Mouse (Mus musculus): Measurements from ENCODE around the gene Basp1. TPM values are rescaled to one million over a fixed set of nuclear protein-coding genes. Genes with fewer than 3 reads are reported as not detected.

Basp1 gene
- polyA plus RNA-seq, 1 experiment: 0.26 TPM

- no peaks in the 10 kb centered on the region for H3K9me3 ChIP-seq (ENCODE audit: control insufficient read depth, low read length)
- no peak for TF ChIP-seq GATA1 (IDR thresholded peaks at IDR 0.05; ENCODE audit: low read length)
- no peak for TF ChIP-seq TAL1 (IDR thresholded peaks at IDR 0.05; ENCODE audit: low read length)
- no peak overlapping the region for H3K4me3 ChIP-seq (replicated peaks)
- no peaks in the 10 kb centered on the region for H3K36me3 ChIP-seq (ENCODE audit: control insufficient read depth)
- H3K27me3 ChIP-seq (ENCODE audit: control insufficient read depth): no peaks in the 10 kb centered on the region
- H3K4me1 ChIP-seq (ENCODE audit: control insufficient read depth): no peaks in the 10 kb centered on the region
These were observed 91.5 kb downstream of the Basp1 start for GRCm38 (mm10) chr15:25322111-25322510.

GRCm38 (mm10) chr15:25321636-25322035 is 91.9 kb downstream of the Basp1 start:
- H3K4me3 ChIP-seq (replicated peaks): no peak overlapping the region
- no peaks in the 10 kb centered on the region for H3K36me3 ChIP-seq (ENCODE audit: control insufficient read depth)
- H3K4me1 ChIP-seq (ENCODE audit: control insufficient read depth): no peaks in the 10 kb centered on the region
- no peaks in the 10 kb centered on the region for H3K9me3 ChIP-seq (ENCODE audit: control insufficient read depth, low read length)
- TF ChIP-seq GATA1 (IDR thresholded peaks at IDR 0.05; ENCODE audit: low read length): no peak
- no peak for TF ChIP-seq TAL1 (IDR thresholded peaks at IDR 0.05; ENCODE audit: low read length)
- H3K27me3 ChIP-seq (ENCODE audit: control insufficient read depth): no peaks in the 10 kb centered on the region

- H3K4me1 ChIP-seq (ENCODE audit: control insufficient read depth): no peaks in the 10 kb centered on the region
- H3K9me3 ChIP-seq (ENCODE audit: control insufficient read depth, low read length): no peaks in the 10 kb centered on the region
- no peaks in the 10 kb centered on the region for H3K27me3 ChIP-seq (ENCODE audit: control insufficient read depth)
- no peak overlapping the region for H3K4me3 ChIP-seq (replicated peaks)
- no peaks in the 10 kb centered on the region for H3K36me3 ChIP-seq (ENCODE audit: control insufficient read depth)
- no peak for TF ChIP-seq GATA1 (IDR thresholded peaks at IDR 0.05; ENCODE audit: low read length)
- TF ChIP-seq TAL1 (IDR thresholded peaks at IDR 0.05; ENCODE audit: low read length): no peak
These were observed 99.1 kb downstream of the Basp1 start for GRCm38 (mm10) chr15:25314471-25314870.

Other genes with a start within 250 kb of the Basp1 start
- 0.36 and 0.45 TPM in 2 replicates for gene Myo10, start 208.8 kb upstream of the Basp1 start, polyA plus RNA-seq (2012)